Mouse (Mus musculus): Measurements from ENCODE around the gene Calr. TPM values are rescaled to one million over a fixed set of nuclear protein-coding genes. Genes with fewer than 3 reads are reported as not detected.
A peak's percentile ranks its signal among the peaks of the same experiment; 100 is the strongest.

Gene Calr
- total RNA-seq (2022) = 100 to 1,000 TPM; 148 to 197 (median 154) TPM

DNA sequence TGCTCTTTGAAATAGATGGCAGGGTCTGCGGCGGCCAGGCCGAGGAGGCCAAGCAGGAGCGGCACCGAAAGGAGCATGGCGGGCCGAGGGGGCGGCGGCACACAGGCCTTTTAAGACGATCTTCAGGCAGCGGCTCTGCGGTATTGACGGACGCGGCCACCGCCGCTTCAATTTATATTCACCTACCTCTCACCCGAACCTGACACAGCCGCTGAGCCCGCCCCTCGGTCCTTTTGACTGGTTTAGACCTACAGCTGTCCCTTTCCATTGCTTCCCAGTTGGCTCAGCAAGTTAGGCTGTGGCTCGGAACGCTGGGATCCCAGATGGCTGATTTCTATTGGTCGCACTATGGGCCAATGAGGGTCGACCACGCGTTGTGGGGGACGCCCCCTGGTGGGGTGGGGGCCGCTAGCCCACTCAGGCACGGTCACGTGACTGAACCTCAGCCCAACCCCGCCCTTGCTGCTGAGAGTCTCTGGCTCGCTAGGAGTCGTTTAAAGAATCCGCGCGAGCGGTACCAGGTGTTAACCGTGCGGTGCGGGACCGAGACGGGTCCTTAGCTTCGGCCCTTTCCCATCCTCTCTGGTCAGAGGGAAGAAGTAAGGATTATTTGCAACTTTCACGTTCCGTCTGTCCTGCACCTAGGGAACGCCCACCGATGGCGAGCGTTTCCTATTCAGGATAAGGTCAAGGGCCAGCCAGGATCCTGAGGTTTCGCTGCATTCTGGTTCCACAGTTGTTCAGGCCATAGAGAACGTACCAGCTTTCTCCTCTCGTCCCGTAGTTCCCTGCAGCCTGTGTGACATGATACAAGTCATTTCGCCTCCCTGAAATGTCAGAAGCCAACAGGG, at the start of gene Calr:
Gene Calr (minus strand): TSS at position 213 of the 851 bp plus-strand sequence.
- DNase-seq (ENCODE audit: low spot score in 2 of 2) = peak; percentile 99 to 100

DNA sequence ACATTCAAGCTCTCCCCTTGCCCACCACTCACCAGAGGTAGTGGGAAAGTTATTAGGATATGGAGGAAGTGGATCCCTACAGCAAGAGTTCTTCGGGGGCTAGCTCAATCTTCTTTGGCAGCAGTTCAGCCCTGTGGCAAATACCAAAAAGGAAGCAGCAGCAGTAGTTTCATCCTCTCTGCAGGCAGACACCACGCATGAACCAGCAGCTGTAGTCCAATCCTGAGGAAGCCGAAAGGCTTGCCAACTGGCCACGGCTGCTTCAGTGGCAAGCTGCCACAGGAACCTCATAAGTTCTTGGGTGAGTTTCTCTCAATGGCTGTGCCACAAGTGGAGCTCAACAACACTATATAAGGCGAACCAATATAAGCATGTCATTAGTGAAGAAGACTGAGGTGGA, 49.2 kb upstream of the Calr start:
- DNase-seq (ENCODE audit: low spot score in 2 of 2) = no peak

DNA sequence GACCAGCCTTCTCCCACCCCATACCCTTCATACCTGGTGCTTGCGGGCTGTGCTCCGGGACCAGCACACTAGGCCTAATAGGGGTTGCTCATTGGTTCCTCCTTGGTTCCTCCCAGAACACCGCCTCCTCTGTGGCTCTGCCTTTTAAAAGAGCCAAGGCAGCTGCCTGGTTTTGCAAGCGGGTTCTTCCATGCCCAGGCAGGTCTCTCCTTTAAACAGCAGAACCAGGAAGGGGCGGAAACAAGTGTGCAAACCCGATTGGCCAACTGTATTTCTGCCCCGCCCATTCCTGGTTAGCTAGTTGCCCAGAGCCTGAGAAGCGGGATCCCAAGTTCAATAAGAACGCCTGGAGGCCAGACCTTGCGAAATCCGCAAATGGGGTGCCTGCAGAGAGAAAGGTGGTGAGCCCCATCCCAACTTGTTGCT, 47.0 kb upstream of the Calr start, which contains the start of gene Gcdh:
Gene Gcdh (minus strand): TSS at position 213 of the 426 bp plus-strand sequence.
- DNase-seq (ENCODE audit: low spot score in 2 of 2) = peak; percentile 81 to 89

DNA sequence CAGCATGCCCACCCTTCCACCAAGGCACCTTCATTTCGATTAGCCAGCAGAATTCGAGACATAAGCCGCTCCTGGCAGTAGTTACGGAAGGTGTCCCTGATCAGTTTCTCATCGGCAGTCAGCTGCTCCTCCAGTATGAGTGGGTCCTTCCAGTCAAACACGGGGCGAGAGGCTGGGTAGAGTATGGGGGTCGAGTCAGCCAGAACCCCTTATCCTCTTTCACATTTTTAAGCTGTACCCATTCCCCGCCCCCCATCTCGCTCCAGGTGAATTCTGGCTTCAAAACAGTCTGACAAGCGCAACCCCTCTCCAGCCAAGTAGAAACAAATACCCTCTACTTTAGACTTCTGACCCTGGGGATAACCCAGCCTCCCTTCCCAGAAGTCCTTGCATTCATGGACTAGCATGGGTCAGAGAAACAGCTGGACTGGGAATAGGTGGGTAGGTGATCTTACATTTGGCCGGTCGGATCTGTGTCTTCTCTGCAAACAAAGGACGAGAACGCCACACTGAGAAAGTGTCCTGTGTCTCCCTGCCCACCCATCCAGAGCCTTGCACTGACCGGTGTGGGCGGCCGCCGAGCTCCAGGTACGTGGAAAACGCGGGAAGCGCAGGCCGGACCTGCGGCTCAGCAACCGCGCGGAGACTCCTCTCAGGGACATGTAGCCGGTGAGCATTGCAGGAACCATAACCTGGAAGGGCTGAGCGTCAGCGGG, 46.4 kb upstream of the Calr start:
- DNase-seq (ENCODE audit: low spot score in 2 of 2) = no peak

DNA sequence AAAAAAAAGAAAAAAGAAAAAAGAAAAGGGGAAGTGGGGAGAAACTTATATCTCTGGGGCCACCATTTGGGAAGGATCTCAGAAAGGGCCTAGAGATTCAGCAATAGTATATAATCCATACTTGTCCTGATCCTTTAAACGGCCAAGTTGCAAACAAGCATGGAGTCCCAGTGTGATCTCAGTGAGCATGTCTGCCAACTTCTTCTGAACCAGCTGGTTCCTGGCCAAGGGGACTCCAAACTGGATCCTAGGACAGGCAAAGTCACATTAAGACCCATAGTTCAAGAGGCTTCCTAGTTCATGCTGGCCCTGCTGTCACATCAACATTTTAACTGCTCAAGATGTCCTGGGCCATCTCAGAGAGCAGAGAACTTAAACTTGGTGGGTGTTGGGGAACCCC, 42.4 kb upstream of the Calr start:
- no peak for DNase-seq (ENCODE audit: low spot score in 2 of 2)

DNA sequence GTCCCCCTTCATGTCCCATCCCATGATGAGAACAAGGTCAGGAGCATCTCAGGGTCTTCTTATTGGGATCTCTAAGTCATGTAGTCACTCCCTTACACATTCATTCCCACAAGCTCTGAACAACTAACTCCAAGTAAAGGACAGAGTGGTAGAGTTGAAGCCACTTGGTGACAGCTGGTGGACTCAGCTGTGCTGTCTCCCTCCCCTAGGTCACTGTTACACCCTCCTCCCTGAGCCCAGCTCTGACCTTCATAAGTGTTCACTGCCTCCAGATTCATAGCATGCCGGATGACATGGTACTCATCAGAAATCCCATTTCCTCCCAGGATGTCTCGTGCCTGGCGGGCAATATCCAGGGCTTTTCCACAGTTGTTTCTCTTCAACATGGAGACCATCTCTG, 41.5 kb upstream of the Calr start:
- DNase-seq (ENCODE audit: low spot score in 2 of 2) = no peak

DNA sequence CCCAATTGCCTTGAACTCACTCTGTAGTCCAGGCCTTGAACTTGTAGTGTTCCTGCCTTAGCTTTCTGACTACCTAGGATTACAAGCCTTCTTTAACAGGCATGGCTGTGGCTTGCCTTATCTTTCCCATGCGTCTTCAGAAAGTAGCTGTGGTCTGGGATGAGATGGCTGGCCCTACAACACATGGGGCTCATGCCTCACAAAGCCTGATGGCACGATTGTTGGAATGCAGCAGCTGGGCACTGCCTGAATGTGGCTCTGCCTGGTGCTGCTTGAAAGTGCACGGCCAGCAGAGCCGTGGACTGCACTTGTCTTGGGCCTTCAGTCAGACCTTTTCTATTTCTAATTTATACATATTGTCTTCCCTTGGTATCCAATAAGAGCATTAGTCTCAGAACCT, 38.0 kb upstream of the Calr start:
- DNase-seq (ENCODE audit: low spot score in 2 of 2) = no peak

DNA sequence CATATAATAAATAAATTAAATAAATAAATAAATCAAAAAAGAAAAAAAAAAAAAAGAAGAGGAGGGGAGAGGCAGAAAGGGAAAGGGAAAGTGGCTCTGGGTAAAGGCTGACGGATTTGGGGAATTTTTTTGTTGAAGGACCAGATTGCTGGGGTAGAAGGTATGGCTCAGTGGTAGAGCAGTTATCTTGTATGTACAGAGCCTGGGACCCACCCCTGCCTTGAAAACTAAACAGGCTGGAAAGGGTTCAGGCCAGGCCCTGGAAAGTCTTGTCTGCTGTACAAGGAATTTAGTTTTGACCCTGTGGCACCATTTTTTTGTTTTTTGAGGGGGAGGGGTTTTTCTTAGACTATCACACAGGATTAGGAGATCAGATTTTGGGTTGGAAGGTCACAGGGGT, 32.2 kb upstream of the Calr start:
- DNase-seq (ENCODE audit: low spot score in 2 of 2) = no peak

DNA sequence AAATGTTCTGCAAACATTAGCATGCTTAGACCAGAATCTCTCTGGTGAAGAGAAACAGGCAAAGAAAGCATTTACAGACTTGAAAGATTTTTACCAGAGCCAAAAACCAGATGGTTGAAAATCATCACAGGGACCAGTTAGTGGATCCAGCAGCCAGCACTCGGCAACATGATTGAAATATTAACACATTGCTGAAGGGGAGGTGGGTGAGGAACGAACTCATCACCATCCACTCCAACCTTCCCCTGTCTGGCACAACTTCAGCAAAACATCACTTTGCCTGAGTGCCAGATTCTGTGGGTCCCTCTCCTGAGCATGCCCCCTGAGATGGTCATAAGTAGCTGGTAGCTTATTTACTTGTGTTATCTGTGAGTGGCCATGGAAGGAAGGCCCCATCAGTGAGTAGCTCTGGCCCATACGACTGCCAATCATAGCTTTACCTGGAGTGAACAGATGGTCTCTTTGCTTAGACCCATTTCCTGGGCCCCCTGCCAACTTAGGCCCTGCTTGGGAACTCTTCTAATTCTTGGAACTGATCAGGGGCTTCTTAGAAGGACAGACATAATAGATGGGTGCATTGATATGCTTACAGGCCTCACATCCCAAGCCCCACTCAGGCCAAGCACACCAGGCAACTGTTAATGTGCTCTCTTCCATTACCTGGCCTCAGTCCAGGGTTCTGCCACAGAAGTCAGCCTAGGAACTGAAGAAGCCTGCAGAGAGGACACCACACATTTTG, 30.7 kb upstream of the Calr start:
- no peak for DNase-seq (ENCODE audit: low spot score in 2 of 2)

DNA sequence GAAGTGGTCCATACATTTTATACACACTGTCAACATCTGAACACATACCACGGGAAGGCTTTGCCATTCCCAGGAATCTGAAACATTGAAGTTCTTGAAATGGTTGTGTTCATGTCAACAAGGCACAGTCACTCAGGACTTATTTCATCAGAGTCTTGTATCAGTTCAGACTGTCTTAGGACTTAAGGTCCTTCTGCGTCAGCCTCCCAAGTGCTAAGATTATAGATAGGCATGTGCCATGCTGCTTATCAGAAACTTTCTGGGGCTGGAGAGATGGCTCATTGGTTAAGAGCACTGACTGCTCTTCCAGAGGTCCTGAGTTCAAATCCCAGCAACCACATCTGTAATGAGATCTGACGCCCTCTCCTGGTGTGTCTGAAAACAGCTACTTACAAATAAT, 27.6 kb upstream of the Calr start:
- no peak for DNase-seq (ENCODE audit: low spot score in 2 of 2)

DNA sequence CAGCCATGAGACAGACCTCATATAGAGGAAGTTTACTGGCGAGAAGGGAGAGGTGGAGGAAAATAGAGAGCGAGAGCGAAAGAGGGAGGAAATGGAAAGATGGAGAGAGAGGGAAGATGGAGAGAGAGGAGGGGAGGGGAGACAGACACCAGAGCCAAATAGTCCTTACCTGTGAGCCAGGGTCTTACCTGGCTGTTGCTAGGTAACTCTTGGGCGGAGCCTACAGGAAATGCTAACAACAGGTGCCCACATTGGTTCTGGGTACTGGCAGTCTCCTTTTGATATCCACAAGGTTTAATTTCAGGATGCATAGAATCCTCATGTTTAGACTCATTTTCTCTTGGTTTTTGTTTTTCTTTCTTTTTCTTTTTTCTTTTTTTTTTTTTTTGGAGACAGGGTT, 26.3 kb upstream of the Calr start:
- no peak for DNase-seq (ENCODE audit: low spot score in 2 of 2)

DNA sequence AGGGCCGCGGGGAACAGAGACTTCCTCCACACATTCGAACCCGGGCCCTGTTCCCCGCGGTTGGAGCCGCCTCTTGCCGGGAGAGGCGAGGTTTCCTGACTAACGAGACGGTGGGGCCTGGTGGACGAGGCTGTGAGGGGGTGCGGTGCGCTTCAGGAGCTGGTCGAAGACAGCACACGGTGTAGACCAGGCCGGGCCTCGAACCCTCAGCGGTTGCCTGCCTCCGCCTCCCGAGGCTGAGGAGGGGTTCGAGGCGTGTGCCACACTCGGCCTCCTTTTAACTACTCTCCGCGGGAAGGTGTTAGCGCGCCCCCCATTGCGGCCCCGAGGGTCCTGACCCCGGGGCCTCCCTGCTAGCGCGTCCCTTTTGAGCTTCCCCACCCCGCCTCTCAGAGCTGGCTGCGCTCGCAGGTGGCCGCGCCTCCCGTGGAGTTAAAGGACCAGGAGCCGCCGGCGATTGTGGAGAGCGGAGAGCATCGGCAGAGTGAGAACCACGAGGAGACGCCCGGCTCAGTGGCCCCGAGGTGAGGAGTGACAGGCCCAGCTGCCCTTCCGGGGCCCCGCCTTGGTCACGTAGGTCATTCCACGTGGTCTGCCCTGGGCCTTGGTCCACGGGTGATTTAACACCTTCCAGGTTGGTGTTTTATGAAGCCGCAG, 25.7 kb upstream of the Calr start:
- peak in 1 of 2 experiments; percentile 23 for DNase-seq (ENCODE audit: low spot score in 2 of 2)

DNA sequence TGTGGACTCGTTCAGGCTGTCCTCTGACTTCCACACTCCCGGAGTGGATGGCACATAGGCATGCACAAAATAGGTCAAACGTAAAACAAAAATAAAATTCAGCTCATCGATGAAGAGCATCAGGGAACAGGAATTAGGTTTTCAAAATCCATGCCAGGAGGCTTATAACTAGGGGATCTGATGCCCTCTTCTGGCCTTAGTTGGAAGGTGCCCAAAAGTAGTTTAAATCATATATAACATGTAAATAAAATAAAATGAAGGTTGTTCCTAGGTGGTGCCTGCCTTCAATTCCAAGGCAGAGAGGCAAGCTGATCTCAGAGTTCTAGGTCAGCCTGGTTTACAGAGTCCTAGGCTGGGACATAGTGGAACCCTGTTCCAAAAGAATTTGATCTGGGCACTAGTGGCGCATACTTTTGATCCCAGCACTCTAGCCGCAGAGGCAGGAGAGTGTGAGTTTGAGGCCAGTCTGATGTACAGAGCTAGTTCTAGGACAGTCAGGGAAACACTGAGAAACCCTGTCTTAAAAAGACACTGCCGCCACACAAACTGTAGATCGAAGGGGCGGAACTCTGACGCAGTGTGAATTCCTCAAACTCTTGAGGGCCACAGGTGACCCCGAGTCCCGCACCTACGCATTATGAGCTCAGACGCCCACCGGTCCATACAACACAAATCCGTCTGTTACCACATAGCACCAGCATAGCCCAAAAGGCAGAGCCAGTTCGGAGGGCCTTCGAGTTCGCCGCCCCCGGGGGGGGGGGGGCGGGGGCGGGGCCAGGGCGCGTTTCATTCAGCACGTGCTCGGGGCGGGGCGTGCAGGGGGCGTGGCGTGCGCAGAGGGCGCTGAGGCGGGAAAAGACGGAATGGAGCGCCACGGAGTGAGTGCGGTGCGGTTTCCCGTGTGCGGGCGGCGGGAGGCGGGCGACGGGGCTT, 24.9 kb upstream of the Calr start, which contains the start of gene Syce2:
Gene Syce2 (plus strand): TSS at position 736 of the 933 bp plus-strand sequence.
- peak in 1 of 2 experiments; percentile 59 for DNase-seq (ENCODE audit: low spot score in 2 of 2)

DNA sequence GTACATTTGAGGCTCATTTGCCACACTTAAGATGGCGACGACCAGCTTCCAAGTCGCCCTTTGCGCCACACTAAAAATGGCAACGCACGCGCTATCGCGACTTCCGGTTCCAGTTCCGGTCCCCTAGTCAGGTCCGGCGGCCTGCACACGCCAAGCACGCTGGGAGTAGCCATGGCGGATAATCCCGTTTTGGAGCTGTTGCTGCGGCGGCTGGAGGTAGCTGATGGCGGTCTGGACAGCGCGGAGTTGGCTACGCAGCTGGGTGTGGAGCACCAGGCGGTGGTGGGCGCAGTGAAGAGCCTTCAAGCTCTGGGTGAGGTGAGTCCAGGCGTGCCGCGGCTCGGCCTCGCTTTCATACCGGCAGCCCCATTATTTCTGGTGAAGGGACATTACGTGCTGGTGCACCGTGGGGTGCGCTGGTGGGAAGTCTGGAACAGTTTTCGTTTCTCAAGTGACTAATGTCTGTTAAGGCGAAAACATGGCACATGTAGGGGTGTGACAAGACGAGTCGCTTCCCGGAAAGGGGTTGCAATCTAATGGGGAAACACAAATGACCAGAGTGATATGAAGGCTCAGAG, 10.2 kb upstream of the Calr start, which contains the start of gene Farsa:
Gene Farsa (plus strand): TSS at position 126 of the 578 bp plus-strand sequence.
- DNase-seq (ENCODE audit: low spot score in 2 of 2) = peak; percentile 82 to 87

DNA sequence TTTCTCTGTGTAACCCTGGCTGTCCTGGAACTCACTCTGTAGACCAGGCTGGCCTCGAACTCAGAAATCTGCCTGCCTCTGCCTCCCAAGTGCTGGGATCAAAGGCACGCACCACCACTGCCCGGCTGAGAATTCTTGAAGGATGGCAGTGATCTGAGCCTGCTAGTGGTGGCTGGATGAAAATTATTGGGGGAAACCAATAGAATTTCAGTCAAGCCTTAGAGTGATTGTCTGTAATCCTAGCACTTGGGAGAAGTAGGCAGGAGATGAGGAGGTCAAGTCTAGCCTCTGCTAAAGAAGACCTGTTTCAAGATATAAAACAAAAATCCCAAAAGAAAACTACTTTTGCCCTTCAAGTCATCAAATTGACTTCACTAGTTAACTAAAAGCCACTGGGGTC, 9.7 kb upstream of the Calr start:
- no peak for DNase-seq (ENCODE audit: low spot score in 2 of 2)

DNA sequence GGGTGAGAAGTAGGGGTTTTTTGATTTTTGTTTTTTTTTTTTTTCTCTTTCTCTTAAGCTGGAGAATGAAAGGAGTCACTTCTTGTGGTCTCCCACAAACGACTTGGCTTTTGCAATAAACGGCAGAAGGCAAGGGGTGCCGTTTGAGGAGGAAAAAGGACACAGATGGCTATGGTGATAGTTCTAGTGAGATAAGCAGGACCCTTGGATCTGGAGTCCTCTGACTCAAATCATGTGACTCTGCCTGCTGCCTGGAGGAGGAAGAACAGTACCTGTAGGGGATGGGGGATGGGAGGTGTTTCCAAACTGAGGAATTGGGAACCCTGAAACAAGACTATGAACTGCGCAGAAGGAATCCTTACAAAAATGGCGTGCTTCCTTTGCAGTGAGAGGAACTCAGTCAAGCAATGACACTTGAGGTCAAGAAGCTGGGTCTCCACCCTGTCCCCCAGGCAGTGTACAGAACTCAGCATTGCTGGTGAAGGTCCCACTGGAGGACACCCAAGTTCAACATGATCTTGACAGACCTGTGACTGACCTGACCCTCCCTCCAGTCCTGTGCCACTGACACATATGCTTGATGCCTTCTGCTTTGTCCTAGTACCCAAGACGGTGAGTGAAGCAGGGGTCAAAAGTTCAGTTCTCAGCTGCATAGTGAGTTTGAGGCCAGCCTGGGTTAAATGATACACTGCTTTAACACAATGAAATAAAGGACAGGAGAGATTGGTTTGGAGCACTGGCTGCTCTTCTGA, 1.1 kb upstream of the Calr start:
- DNase-seq (ENCODE audit: low spot score in 2 of 2) = no peak

DNA sequence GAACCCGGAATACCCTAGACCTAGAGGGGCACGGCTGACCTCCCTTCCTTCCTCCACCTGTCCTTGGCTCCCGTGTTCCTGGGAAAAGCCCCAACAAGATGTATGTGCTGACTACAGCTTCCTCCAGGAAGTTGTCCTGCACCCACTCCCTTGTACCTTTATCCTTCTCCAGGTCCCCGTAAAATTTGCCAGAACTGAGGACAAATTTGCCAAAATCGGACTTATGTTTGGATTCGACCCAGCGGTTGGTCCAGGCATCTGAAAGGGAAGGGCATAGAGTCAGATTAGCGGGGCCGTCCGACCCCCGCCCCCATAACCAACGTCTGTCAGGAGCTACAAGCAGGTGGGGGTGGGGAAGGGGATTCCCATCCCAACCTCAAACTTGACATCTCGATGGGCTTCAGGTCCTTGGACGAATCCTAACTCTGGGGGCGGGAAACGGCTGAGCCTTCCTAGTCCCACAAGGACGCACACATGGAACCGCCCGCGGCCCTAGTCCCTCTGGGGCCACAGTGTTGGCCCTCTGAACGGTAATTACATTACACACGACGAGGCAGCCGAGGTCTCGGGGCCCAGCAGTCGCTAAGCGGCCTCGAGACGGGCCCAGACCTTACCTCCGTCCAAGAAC, 526 bp downstream of the Calr start:
- no peak for DNase-seq (ENCODE audit: low spot score in 2 of 2)

DNA sequence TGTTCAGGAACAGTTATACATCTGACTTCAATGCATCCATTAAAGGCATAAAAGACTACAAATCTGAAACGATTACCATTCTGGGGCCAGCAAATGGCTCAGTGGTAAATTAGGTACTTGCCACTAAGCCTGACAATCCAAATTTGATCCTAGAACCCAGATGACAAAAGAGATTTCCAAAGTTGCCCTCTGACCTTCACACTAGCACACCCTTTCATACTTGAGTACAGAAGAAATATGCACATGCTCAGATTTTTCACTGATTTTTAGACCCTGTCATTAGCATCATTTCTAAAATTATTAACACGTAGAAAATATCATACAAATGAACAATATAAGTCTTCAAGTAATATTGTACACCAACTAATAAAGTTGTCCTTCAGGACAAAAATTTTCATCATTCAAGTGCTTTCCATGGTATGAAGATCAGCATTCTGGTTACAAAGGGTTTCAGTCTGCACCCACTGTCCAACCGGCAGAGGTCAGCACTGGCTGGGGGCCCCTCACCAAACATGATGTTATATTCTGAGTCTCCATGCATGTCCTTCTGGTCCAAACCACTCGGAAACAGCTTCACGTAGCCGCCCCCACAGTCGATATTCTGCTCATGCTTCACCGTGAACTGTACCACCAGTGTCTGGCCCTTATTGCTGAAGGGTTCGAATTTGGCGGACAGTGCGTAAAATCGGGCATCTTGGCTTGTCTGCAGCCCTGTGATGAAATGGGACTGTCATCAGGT, 1.2 kb downstream of the Calr start:
- no peak for DNase-seq (ENCODE audit: low spot score in 2 of 2)
